Mouse (Mus musculus) spleen, adult 2 months (tissue): ENCODE measurements around the gene Astn2. TPM values are rescaled to one million over a fixed set of nuclear protein-coding genes. Genes with fewer than 3 reads are reported as not detected.

Source experiments
- DNase-seq, 2 experiments: peaks; one replicate each; pipeline versions ENCODE4 v3.0.0 to v3.0.0-alpha.2; 2012 to 2021; ENCODE audit warnings: low spot score in 2 of 2, low read depth in 1 of 2
- H3K27ac ChIP-seq: fragments of 200-500 bp; 2 replicates; pipeline ENCODE4 v1.5.1; 2012; ENCODE audit warnings: low read length, inconsistent platforms; ENCODE audit not compliant: insufficient read depth
- H3K27me3 ChIP-seq: fragments of 200-500 bp; 2 replicates; pipeline ENCODE4 v1.6.1; 2012; ENCODE audit warnings: mild to moderate bottlenecking, moderate library complexity, low read length, inconsistent platforms; ENCODE audit not compliant: control insufficient read depth, insufficient read depth
- H3K36me3 ChIP-seq: fragments of 200-500 bp; 2 replicates; pipeline ENCODE4 v1.6.1; 2012; ENCODE audit warnings: mild to moderate bottlenecking, low read length, inconsistent platforms; ENCODE audit not compliant: control insufficient read depth, insufficient read depth
- H3K4me1 ChIP-seq: fragments of 200-500 bp; 2 replicates; pipeline ENCODE4 v1.6.1; 2011; ENCODE audit warnings: inconsistent platforms; ENCODE audit not compliant: control insufficient read depth, insufficient read depth, insufficient read length
- H3K4me3 ChIP-seq: fragments of 200-500 bp; 2 replicates; pipeline ENCODE4 v1.5.1; 2011; ENCODE audit warnings: mild to moderate bottlenecking, inconsistent platforms; ENCODE audit not compliant: insufficient read depth, insufficient read length; ENCODE audit errors: extremely low read depth
- CTCF ChIP-seq: fragments of 200-500 bp; IDR thresholded peaks from 2 replicates; pipeline ENCODE4 v1.5.1; 2011; ENCODE audit warnings: mild to moderate bottlenecking, inconsistent platforms; ENCODE audit not compliant: insufficient read depth, insufficient read length, insufficient replicate concordance; ENCODE audit errors: extremely low read depth
- POLR2A ChIP-seq: fragments of 200-500 bp; IDR thresholded peaks from 2 replicates; pipeline ENCODE4 v1.6.1; 2011; ENCODE audit warnings: low read depth, low read length, inconsistent platforms
- WGBS: fragments of 180-500 bp; shearing (Covaris S2); methylation state at CpG from one replicate; pipeline ENCODE4 v1.1.7; 2018; 5-methylcytosine and 5-hydroxymethylcytosine counted together
- polyA plus RNA-seq: library from polyadenylated mRNA; depleted of rRNA; stranded (reverse); fragments of >200 nt; gene quantifications from 2 replicates; pipeline ENCODE4 v1.2.3, GENCODE M21; 2012

The Astn2 gene
- polyA plus RNA-seq, 1 experiment = 3.9 TPM

DNA sequence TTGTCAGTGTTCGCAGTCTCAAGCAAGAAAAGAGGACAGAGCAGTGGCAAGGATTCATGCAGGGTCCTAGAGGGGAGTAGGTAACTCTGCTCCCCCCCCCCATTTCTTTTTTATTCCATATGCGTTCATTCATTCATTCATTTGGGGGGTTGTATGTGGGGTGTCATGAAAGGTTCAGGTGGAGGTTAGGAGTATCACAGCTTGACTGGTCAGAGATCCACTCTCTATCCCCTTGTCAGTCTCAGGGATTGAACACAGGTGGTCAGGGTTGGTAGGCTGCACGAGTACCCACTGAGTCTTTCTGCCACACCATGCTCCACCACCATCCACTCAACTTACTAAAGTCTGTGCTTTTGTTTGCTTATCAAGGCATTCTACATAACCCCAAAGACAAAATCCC, 171.6 kb downstream of the Astn2 start:
- Histone ChIP-seq H3K4me1 (no peaks in the 10 kb centered on the region), H3K36me3 (no peaks in the 10 kb centered on the region), H3K27ac (no peak overlapping the region), H3K4me3 (no peak overlapping the region), H3K27me3 (no peaks in the 10 kb centered on the region)
- 85% methylated on average over 3 of the region's 3 CpGs for whole genome bisulfite sequencing
- TF ChIP-seq POLR2A = no peak
- TF ChIP-seq CTCF = no peak
- no peak for DNase-seq

DNA sequence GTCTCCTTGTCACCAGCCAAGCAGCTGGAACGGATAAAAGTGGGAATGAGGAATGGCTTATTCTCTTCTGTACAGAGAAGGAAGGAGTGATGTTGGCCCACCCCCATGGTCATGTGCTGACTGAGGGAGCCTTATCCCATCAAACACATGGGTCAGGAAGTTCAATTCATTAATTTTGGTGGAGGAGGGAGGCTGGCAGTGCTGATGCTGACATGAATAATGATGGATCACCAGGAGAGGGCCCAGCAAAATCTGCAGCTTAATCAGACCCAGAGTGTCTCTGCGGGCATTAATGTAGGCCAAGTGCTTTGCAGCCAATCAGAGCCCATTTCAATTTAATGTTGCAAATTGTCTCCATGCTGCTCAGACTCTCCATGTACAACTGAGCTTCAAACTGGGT, 172.1 kb downstream of the Astn2 start:
- 69% methylated on average over 2 of the region's 2 CpGs for WGBS
- Histone ChIP-seq H3K27ac (no peak overlapping the region), H3K27me3 (no peaks in the 10 kb centered on the region), H3K4me3 (no peak overlapping the region), H3K4me1 (no peaks in the 10 kb centered on the region), H3K36me3 (no peaks in the 10 kb centered on the region)
- no peak for DNase-seq
- TF ChIP-seq CTCF (no peak), POLR2A (no peak)

DNA sequence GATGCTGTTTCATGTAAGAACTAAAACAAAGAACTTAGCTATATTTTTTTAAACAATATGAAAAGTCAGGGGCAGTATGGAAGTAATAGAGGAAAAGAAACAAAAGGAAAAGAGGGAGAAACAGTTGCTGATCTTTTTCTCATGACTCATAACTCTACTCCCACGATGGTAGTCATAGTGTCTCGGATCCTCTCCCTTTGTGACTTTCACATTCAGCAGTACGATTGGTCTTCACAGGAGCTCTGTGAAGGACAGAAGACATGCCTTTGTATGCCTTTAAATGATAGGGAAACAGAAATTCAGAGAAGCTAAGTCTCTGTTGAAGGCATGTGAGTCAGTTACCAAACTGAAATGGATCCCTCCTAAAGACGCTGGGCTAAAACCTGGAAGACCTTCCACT, 173.7 kb downstream of the Astn2 start:
- no peak for TF ChIP-seq POLR2A
- no peak for TF ChIP-seq CTCF
- no peaks in the 10 kb centered on the region for H3K36me3 ChIP-seq
- DNase-seq = no peak
- WGBS = 85% methylated on average over 4 of the region's 4 CpGs
- H3K27ac ChIP-seq = no peak overlapping the region
- H3K4me3 ChIP-seq = no peak overlapping the region
- no peaks in the 10 kb centered on the region for H3K4me1 ChIP-seq
- no peaks in the 10 kb centered on the region for H3K27me3 ChIP-seq

DNA sequence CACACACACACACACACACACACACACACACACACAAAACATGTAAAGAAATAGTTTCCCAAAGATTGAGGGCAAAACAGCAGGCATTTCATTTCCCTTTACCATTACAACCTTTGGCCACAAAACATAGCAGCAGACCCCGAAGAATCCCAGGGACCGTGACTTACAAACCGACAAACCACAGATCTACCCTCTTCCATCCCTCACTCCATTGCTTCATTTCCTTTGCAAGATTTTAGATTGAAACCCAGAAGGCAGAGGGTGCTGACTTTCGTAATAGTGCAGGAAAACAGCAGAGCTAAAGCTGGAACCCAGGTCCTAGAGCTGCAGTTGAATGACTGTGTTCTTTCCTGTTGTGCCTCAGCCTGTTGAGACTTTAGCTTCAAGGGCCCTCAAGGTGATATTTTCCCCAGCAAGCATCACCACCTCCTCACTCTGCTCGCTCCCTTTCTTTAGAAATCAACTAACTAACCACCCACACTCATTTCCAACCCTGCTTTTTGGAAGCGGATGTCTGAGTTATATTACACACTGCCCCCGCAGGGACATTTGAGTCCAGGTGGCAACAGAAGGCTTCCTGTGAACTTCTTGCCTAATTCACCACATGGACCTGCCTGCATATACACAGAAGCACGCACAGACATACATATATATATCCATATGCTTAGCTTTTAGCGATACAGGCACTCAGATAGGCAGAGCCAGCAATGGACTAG, 181.7 kb downstream of the Astn2 start:
- H3K27me3 ChIP-seq = no peaks in the 10 kb centered on the region
- no peak overlapping the region for H3K4me3 ChIP-seq
- no peaks in the 10 kb centered on the region for H3K36me3 ChIP-seq
- H3K4me1 ChIP-seq = no peaks in the 10 kb centered on the region
- DNase-seq = no peak
- H3K27ac ChIP-seq = no peak overlapping the region
- 67% methylated on average over 9 of the region's 9 CpGs for WGBS
- TF ChIP-seq POLR2A (no peak), CTCF (no peak)

DNA sequence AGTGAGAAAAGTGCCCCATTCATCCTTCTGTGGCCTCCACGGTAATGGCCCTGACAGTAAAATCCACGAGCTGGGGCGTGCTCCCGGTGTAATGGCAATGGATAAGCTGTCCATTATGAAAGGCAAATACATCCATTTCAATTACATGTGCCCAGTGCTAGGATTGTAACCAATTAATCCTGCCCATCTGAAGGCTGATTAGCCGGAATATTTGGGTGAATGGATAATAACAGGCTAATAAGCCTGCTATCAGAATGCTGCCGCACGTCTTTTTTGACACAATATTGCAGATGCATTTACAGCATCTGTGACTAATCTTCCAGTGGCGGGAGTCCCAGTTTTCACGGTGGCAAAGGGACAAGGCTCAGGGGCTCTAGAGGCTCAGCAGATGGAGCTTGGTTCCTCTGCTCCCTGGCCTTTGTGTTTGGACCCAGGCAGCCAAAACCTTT, 189.2 kb downstream of the Astn2 start:
- DNase-seq = no peak
- H3K4me1 ChIP-seq = no peaks in the 10 kb centered on the region
- TF ChIP-seq CTCF = no peak
- no peak for TF ChIP-seq POLR2A

DNA sequence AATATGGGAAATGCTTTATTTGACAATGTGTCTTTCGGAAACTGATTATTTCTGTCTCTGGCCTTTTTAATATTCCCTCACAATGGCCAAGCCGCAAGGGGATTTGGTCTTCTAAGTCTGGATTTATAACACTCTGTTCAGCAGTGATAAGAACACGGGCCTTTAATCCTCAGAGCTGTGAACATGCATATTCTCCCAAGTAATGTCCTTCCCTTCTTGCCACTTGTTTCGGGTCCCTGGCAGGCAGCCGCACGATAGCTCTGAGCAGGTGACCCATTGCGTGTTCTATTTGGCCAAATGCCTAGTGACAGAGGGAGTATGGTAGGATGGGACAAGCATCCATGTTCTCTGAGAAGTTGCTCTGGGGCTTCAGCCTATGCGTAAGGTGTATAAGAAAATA, 214.8 kb downstream of the Astn2 start:
- WGBS = 87% methylated on average over 8 of the region's 8 CpGs
- DNase-seq = no peak

More for the DNA sequence above, 189.2 kb downstream of the Astn2 start:
- no peaks in the 10 kb centered on the region for H3K36me3 ChIP-seq
- H3K27ac ChIP-seq = no peak overlapping the region
- H3K27me3 ChIP-seq = no peaks in the 10 kb centered on the region
- H3K4me3 ChIP-seq = no peak overlapping the region
- 87% methylated on average over 9 of the region's 9 CpGs for WGBS

DNA sequence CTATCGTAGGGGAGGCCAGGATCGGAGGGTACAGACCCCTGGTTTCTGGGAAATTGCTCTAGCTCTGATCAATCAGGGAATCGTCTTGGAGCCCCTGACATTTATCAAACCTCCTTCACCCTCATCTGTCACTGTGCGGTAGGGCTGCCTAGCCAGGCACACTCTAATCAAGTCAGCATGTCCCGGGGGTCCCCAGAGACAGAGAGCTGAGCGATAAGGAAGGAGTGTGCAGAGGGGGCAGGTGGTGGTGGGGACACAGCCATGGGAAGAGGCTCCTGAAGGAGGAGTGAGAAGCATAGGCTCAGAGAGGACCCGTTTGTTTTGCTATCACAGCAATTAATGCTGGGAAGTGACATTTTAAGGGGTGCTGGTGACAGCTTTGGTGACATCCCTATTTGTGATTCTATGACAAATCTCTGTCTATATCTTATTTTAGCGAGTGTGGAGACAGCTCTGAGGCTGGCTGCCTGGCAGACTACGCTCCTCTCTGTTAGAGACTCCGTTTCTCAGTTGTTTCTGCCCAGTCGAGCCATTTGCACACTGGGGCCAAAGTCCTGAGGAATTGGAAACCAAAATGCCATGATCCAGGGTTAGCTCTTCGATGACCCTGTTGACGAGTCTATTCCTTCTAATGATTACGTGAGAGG, 228.4 kb downstream of the Astn2 start:
- Histone ChIP-seq H3K4me3 (no peak overlapping the region), H3K4me1 (no peaks in the 10 kb centered on the region), H3K27me3 (no peaks in the 10 kb centered on the region), H3K36me3 (no peaks in the 10 kb centered on the region), H3K27ac (no peak overlapping the region)
- 82% methylated on average over 14 of the region's 14 CpGs for WGBS
- TF ChIP-seq POLR2A (no peak), CTCF (no peak)
- no peak for DNase-seq

More for the DNA sequence above, 214.8 kb downstream of the Astn2 start:
- Histone ChIP-seq H3K27ac (no peak overlapping the region), H3K27me3 (no peaks in the 10 kb centered on the region), H3K4me3 (no peak overlapping the region), H3K36me3 (no peaks in the 10 kb centered on the region), H3K4me1 (no peaks in the 10 kb centered on the region)
- TF ChIP-seq CTCF = no peak
- no peak for TF ChIP-seq POLR2A
